Mouse (Mus musculus) v-Abl transformed pro-B cells (cell line): ENCODE data around the gene Pcp2.

Experiments used
- in situ Hi-C, 2 experiments: fragments of 400-800 bp; cut with MboI; formaldehyde crosslinking; loops; one replicate each; pipeline ENCODE4 v1.15.1; 2025; ENCODE audit not compliant: unreplicated experiment in 2 of 2

Gene Pcp2

GRCm38 (mm10) chr8:3625445-3625844, at the start of gene Pcp2:
Gene Pcp2 (minus strand): TSS chr8:3625545.
- in situ Hi-C loops, result loop anchor here (5.0 to 10.0 kb wide), 3 partner anchors 108 to 271 kb away; partner anchors contain the start of genes Pnpla6 (in 2 of the 2) and A430078G23Rik (in 1 of the 2)

GRCm38 (mm10) chr8:3674671-3675070, 49.3 kb upstream of the Pcp2 start:
- in situ Hi-C loops, result loop anchor here (5.0 to 10.0 kb wide), 6 partner anchors 57 to 492 kb away; partner anchors contain the start of genes A430078G23Rik (in 2 of the 2) and Pex11g (in 2 of the 2)

GRCm38 (mm10) chr8:3671980-3672491, 46.7 kb upstream of the Pcp2 start, which contains the start of gene Fcor:
Gene Fcor (minus strand): TSS chr8:3672362.
- in situ Hi-C loops, result loop anchor here (5.0 to 10.0 kb wide), 4 partner anchors 110 to 490 kb away; partner anchors contain the start of genes A430078G23Rik (in 2 of the 2) and Pex11g (in 2 of the 2)

GRCm38 (mm10) chr8:3670388-3670787, 45.0 kb upstream of the Pcp2 start:
- in situ Hi-C loops, result loop anchor here (5.0 to 10.0 kb wide), 4 partner anchors 108 to 488 kb away; partner anchors contain the start of genes A430078G23Rik (in 2 of the 2) and Pex11g (in 2 of the 2)

GRCm38 (mm10) chr8:3665507-3665906, 40.2 kb upstream of the Pcp2 start, which contains the start of gene Mcemp1:
Gene Mcemp1 (plus strand): TSS chr8:3665754.
- in situ Hi-C loops, result no loop called here

- in situ Hi-C loops, result no loop called here
Observed at GRCm38 (mm10) chr8:3664405-3664804, 39.1 kb upstream of the Pcp2 start.

- in situ Hi-C loops, result no loop called here
Observed at GRCm38 (mm10) chr8:3660889-3661288, 35.5 kb upstream of the Pcp2 start.

GRCm38 (mm10) chr8:3656725-3657381, 31.5 kb upstream of the Pcp2 start:
- in situ Hi-C loops, result no loop called here

- in situ Hi-C loops, result no loop called here
Observed at GRCm38 (mm10) chr8:3655526-3655925, 30.2 kb upstream of the Pcp2 start, which contains the start of gene Retn. Gene Retn (plus strand): TSS chr8:3655770.

GRCm38 (mm10) chr8:3654726-3655508, 29.6 kb upstream of the Pcp2 start:
- in situ Hi-C loops, result no loop called here

- in situ Hi-C loops, result no loop called here
Observed at GRCm38 (mm10) chr8:3652845-3653244, 27.5 kb upstream of the Pcp2 start.

- in situ Hi-C loops, result no loop called here
Observed at GRCm38 (mm10) chr8:3648990-3649389, 23.6 kb upstream of the Pcp2 start.

- in situ Hi-C loops, result no loop called here
Observed at GRCm38 (mm10) chr8:3648268-3648667, 22.9 kb upstream of the Pcp2 start.

GRCm38 (mm10) chr8:3647561-3647960, 22.2 kb upstream of the Pcp2 start:
- in situ Hi-C loops, result no loop called here

- in situ Hi-C loops, result no loop called here
Observed at GRCm38 (mm10) chr8:3646824-3647531, 21.6 kb upstream of the Pcp2 start.

GRCm38 (mm10) chr8:3645804-3646203, 20.5 kb upstream of the Pcp2 start:
- in situ Hi-C loops, result no loop called here

- in situ Hi-C loops, result no loop called here
Observed at GRCm38 (mm10) chr8:3631478-3631875, 6.1 kb upstream of the Pcp2 start.

- in situ Hi-C loops, result no loop called here
Observed at GRCm38 (mm10) chr8:3630647-3631477, 5.5 kb upstream of the Pcp2 start, which contains the start of gene Stxbp2. Gene Stxbp2 (plus strand): TSS chr8:3630955.

- in situ Hi-C loops, result loop anchor here (5.0 to 10.0 kb wide), 3 partner anchors 111 to 273 kb away; partner anchors contain the start of genes Pnpla6 (in 2 of the 2) and A430078G23Rik (in 1 of the 2)
Observed at GRCm38 (mm10) chr8:3628014-3628413, 2.7 kb upstream of the Pcp2 start.
